Mouse (Mus musculus) spleen, adult 2 months (tissue): ENCODE data around the gene Zfp692. TPM values are rescaled to one million over a fixed set of nuclear protein-coding genes. Genes with fewer than 3 reads are reported as not detected.

Source experiments
- DNase-seq, 2 experiments: peaks; one replicate each; pipeline versions ENCODE4 v3.0.0 to v3.0.0-alpha.2; 2012 to 2021; ENCODE audit warnings: low spot score in 2 of 2, low read depth in 1 of 2
- H3K27ac ChIP-seq: fragments of 200-500 bp; 2 replicates; pipeline ENCODE4 v1.5.1; 2012; ENCODE audit warnings: low read length, inconsistent platforms; ENCODE audit not compliant: insufficient read depth
- H3K27me3 ChIP-seq: fragments of 200-500 bp; 2 replicates; pipeline ENCODE4 v1.6.1; 2012; ENCODE audit warnings: mild to moderate bottlenecking, moderate library complexity, low read length, inconsistent platforms; ENCODE audit not compliant: control insufficient read depth, insufficient read depth
- H3K36me3 ChIP-seq: fragments of 200-500 bp; 2 replicates; pipeline ENCODE4 v1.6.1; 2012; ENCODE audit warnings: mild to moderate bottlenecking, low read length, inconsistent platforms; ENCODE audit not compliant: control insufficient read depth, insufficient read depth
- H3K4me1 ChIP-seq: fragments of 200-500 bp; 2 replicates; pipeline ENCODE4 v1.6.1; 2011; ENCODE audit warnings: inconsistent platforms; ENCODE audit not compliant: control insufficient read depth, insufficient read depth, insufficient read length
- H3K4me3 ChIP-seq: fragments of 200-500 bp; 2 replicates; pipeline ENCODE4 v1.5.1; 2011; ENCODE audit warnings: mild to moderate bottlenecking, inconsistent platforms; ENCODE audit not compliant: insufficient read depth, insufficient read length; ENCODE audit errors: extremely low read depth
- CTCF ChIP-seq: fragments of 200-500 bp; IDR thresholded peaks from 2 replicates; pipeline ENCODE4 v1.5.1; 2011; ENCODE audit warnings: mild to moderate bottlenecking, inconsistent platforms; ENCODE audit not compliant: insufficient read depth, insufficient read length, insufficient replicate concordance; ENCODE audit errors: extremely low read depth
- POLR2A ChIP-seq: fragments of 200-500 bp; IDR thresholded peaks from 2 replicates; pipeline ENCODE4 v1.6.1; 2011; ENCODE audit warnings: low read depth, low read length, inconsistent platforms
- WGBS: fragments of 180-500 bp; shearing (Covaris S2); methylation state at CpG from one replicate; pipeline ENCODE4 v1.1.7; 2018; 5-methylcytosine and 5-hydroxymethylcytosine counted together
- polyA plus RNA-seq: library from polyadenylated mRNA; depleted of rRNA; stranded (reverse); fragments of >200 nt; gene quantifications from 2 replicates; pipeline ENCODE4 v1.2.3, GENCODE M21; 2012

Zfp692 gene
- polyA plus RNA-seq, 1 experiment: 17.6 TPM

DNA sequence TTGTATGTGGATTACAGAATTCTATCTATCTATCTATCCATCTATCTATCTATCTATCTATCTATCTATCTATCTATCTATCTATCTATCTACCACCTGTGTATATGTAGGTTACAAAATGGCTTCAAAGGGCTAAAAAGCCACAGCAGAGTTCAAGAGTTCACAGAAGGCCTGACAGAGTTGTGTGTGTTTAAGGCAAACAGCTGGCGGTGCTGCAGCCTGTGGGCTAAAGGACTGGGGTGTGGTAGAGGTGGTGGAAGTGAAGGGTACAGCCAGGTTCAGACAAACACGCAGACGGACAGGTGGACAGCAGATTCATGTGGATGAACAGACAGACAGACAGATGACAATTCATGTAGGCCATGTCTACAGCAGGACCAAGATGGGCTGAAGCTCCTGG is 38.6 kb upstream of the Zfp692 start:
- WGBS: 89% methylated on average over 3 of the region's 3 CpGs
- Histone ChIP-seq H3K27ac (no peak overlapping the region), H3K4me3 (no peak overlapping the region), H3K36me3 (no peaks in the 10 kb centered on the region), H3K4me1 (no peaks in the 10 kb centered on the region), H3K27me3 (no peaks in the 10 kb centered on the region; the same call in 1 of the 2 replicates)
- TF ChIP-seq CTCF (no peak), POLR2A (no peak)
- no peak for DNase-seq

DNA sequence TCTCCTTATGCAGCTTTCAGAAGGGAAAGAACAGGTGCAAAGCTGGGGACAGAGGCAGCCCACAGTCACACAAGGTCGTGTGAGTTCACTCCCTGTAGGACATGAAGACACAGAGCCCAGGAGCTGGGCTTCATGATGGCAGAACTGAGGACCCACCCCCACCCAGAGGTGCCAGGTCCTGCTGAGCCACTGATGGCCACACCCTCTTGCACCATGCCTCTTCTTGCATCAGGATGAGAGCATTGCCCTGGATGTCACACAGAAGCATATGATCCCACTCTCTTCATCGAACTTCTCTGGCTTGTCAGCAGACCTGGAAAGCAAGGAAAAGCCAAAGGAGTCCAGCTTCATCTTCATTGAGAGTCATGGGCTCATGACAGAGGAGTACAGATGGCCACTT is 32.3 kb upstream of the Zfp692 start, which contains the start of gene 4930438A08Rik:
TSS of gene 4930438A08Rik (plus strand) at position 228 of the 400 bp plus-strand sequence.
- H3K4me3 ChIP-seq: no peak within 1 kb of the TSS
- no peaks in the 10 kb centered on the region for H3K36me3 ChIP-seq
- DNase-seq: no peak
- H3K27me3 ChIP-seq: peaks cover 1% of the 10 kb centered on the region; the same call in 1 of the 2 replicates
- peaks cover 2% of the 10 kb centered on the region; the same call in 1 of the 2 replicates for H3K4me1 ChIP-seq
- H3K27ac ChIP-seq: no peak within 1 kb of the TSS
- no peak for TF ChIP-seq POLR2A
- no peak for TF ChIP-seq CTCF
- WGBS: 57% methylated on average over 2 of the region's 2 CpGs

GRCm38 (mm10) chr11:58275756-58276155 is 31.1 kb upstream of the Zfp692 start:
- no peak for DNase-seq
- peaks cover 2% of the 10 kb centered on the region; the same call in 1 of the 2 replicates for H3K4me1 ChIP-seq
- no peaks in the 10 kb centered on the region for H3K36me3 ChIP-seq
- 19% methylated on average over 4 of the region's 4 CpGs for WGBS
- H3K27me3 ChIP-seq: peaks cover 1% of the 10 kb centered on the region; the same call in 1 of the 2 replicates
- no peak for TF ChIP-seq CTCF
- TF ChIP-seq POLR2A: no peak
- H3K4me3 ChIP-seq: no peak overlapping the region
- H3K27ac ChIP-seq: no peak overlapping the region

DNA sequence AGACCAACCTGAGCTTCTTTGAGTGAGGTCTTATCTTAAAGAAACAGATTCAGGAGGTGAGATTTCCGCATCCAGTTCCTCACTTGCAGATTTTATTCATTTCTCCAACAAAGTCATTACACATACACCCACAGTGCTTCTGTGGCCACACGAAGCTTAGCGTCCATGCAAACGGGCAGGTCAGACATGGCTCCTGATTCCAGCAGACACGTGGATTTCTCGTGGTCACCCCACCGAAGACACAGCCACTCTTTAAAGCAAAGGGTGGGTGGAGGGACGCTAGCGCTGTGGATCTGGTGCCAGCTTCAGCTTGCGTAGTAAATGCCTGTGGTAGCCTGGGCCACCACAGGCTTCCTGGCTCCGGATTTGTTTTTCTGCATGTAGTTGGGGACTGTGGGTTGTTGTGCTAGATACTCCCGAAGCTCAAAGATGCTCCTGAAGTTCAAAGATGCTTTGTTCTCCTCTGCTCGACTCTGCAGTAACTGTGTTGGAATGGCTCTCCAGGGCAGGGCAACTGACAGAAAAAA is 24.8 kb upstream of the Zfp692 start:
- no peak for DNase-seq
- Histone ChIP-seq H3K27ac (no peak overlapping the region; the same call in 1 of the 2 replicates), H3K4me3 (no peak overlapping the region), H3K27me3 (peaks cover 1% of the 10 kb centered on the region; the same call in 1 of the 2 replicates), H3K4me1 (no peaks in the 10 kb centered on the region), H3K36me3 (no peaks in the 10 kb centered on the region)
- WGBS: 60% methylated on average over 13 of the region's 13 CpGs
- no peak for TF ChIP-seq POLR2A
- no peak for TF ChIP-seq CTCF

DNA sequence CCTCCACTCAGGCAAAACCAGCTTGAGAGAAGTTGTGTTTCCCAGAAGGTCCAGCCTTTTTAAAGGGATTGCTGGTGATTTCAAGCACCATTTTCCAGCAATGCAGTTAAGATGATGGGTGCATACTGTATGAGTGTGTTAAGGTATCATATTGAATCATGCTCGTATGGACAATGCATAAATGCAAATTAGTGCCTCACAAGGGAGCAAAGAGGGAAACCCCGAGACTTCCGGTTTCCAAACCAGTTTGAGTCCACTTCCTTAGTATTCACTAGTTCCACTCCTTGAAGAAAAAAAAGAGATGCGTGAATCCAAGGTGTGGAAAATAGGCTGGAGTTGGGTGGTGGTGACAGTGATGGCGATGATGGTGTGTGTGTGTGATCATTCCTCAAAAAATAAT is 24.4 kb upstream of the Zfp692 start:
- no peak overlapping the region for H3K4me3 ChIP-seq
- no peaks in the 10 kb centered on the region for H3K27me3 ChIP-seq
- H3K4me1 ChIP-seq: no peaks in the 10 kb centered on the region
- DNase-seq: no peak
- H3K27ac ChIP-seq: no peak overlapping the region
- no peaks in the 10 kb centered on the region for H3K36me3 ChIP-seq
- TF ChIP-seq POLR2A: no peak
- TF ChIP-seq CTCF: no peak
- WGBS: 64% methylated on average over 5 of the region's 5 CpGs

- H3K36me3 ChIP-seq: no peaks in the 10 kb centered on the region
- WGBS: 30% methylated on average over 9 of the region's 9 CpGs
- TF ChIP-seq POLR2A: no peak
- no peak for TF ChIP-seq CTCF
- H3K4me1 ChIP-seq: peaks cover 2% of the 10 kb centered on the region; the same call in 1 of the 2 replicates
- H3K27ac ChIP-seq: no peak overlapping the region
- no peak for DNase-seq
- no peak overlapping the region for H3K4me3 ChIP-seq
- H3K27me3 ChIP-seq: no peaks in the 10 kb centered on the region; the same call in 1 of the 2 replicates
These were observed 16.7 kb upstream of the Zfp692 start for GRCm38 (mm10) chr11:58289992-58290682.

- Histone ChIP-seq H3K36me3 (no peaks in the 10 kb centered on the region), H3K27me3 (no peaks in the 10 kb centered on the region; the same call in 1 of the 2 replicates), H3K4me1 (peaks cover 2% of the 10 kb centered on the region; the same call in 1 of the 2 replicates), H3K27ac (no peak overlapping the region), H3K4me3 (no peak overlapping the region)
- WGBS: 90% methylated on average over 4 of the region's 4 CpGs
- no peak for DNase-seq
- no peak for TF ChIP-seq CTCF
- TF ChIP-seq POLR2A: no peak
These were observed 16.1 kb upstream of the Zfp692 start for GRCm38 (mm10) chr11:58290812-58291211.
